Mouse (Mus musculus) sigmoid colon, adult 10 weeks (tissue): ENCODE results near the gene Wdr38. TPM values are rescaled to one million over a fixed set of nuclear protein-coding genes. Genes with fewer than 3 reads are reported as not detected.

Experiments used
- polyA plus RNA-seq: library from polyadenylated mRNA; stranded (reverse); fragments of 350-450 nt; fragmentation: Illumina TruSeq; extraction: RNeasy Lipid Tissue Mini Kit (QIAGEN cat#74804); gene quantifications from one replicate; pipeline ENCODE4 v1.2.3, GENCODE M21; 2014; ENCODE audit warnings: low read depth, low replicate concordance

Wdr38 gene
- 1.0 TPM for polyA plus RNA-seq

DNA sequence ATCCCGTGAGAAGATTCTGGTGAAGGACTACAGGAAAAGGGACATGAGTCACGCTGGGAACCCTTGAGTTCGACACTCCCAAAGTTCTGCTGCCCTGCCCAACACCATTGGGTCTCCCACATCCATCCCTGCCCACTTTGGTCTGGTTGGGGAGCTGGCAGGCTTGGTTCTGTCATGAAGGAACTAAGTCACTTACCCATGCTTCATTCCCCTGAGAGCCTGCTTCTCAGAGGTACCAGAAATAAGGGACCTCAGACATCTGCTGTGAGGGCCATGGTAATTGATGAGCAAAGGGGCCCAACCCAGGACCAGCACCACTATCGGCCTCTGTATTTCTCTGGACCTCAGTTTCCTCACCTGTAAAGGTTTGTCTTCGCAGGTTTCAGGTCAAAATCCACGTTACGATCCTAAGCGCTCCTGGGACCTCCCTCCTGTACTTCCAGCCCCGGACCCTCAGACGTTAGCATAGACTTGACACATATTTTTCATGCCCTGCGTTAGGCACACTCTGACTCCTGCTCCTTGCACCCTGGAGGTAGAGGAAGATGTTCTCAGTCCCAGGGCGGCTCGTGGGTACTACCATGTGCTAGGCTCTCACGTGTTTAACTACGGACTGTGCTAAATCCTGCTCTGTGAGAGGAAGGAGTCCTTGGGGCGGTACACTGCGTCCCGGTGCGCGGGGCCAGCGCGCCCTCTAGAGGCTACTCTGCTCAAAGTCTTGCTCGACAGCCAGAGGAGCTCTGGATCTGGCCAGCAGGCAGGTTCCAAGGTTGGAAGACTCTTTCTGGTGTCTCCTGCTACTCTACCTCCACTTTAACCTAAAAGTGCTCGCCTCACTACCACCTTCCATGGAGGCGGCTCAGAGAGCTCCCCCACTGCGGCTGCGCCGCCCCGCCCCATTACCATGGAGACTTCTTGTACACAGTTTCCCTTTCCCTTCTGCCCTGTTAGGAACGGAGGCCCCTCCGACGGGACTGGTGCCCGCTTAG lies at the start of gene Wdr38:
Gene Wdr38, plus strand, starts transcription at position 91 of the 989 bp plus-strand sequence.

GRCm38 (mm10) chr2:39004880-39005435 lies 7.7 kb downstream of the Wdr38 start, which contains the start of gene Arpc5l:
Gene Arpc5l (plus strand): TSS chr2:39005348.

GRCm38 (mm10) chr2:39005574-39006079 lies 8.4 kb downstream of the Wdr38 start, which contains the start of gene Rpl35:
Gene Rpl35 (minus strand): TSS chr2:39005624.

Other genes starting within 250 kb of the Wdr38 start
- 8.2 TPM for gene Nr6a1, start 69.8 kb upstream of the Wdr38 start, polyA plus RNA-seq
- 2.6 TPM for gene Olfml2a, start 65.5 kb upstream of the Wdr38 start, polyA plus RNA-seq
- gene Arpc5l, start 7.9 kb downstream of the Wdr38 start, polyA plus RNA-seq = 136 TPM
- 95.4 TPM for gene Rpl35, start 8.1 kb downstream of the Wdr38 start, polyA plus RNA-seq
- gene Golga1, start 68.1 kb downstream of the Wdr38 start, polyA plus RNA-seq = 80.9 TPM
- 20.2 TPM for gene Scai, start 193.3 kb downstream of the Wdr38 start, polyA plus RNA-seq
- gene Ppp6c, start 229.0 kb downstream of the Wdr38 start, polyA plus RNA-seq = 201 TPM